Mouse (Mus musculus) thymus, adult 2 months (tissue): ENCODE data around the gene Txndc9.

ENCODE experiments used
- CTCF ChIP-seq: fragments of 200-500 bp; IDR thresholded peaks from 2 replicates; pipeline ENCODE4 v1.5.1; 2012; ENCODE audit warnings: mild to moderate bottlenecking, control low read depth, low read length, moderate library complexity, borderline replicate concordance; ENCODE audit not compliant: control insufficient read depth, poor library complexity, insufficient read depth; ENCODE audit errors: extremely low read depth
- POLR2A ChIP-seq: fragments of 200-500 bp; IDR thresholded peaks from 2 replicates; pipeline ENCODE4 v1.6.1; 2012; ENCODE audit warnings: mild to moderate bottlenecking, low read length, control low read depth, moderate library complexity; ENCODE audit not compliant: control insufficient read depth, poor library complexity, insufficient read depth; ENCODE audit errors: extremely low read depth

- TF ChIP-seq POLR2A (no peak), CTCF (no peak)
Observed at GRCm38 (mm10) chr1:38012104-38012503, 14.4 kb upstream of the Txndc9 start.
